Mouse (Mus musculus) adrenal gland, postnatal 14 days (tissue): ENCODE results near the gene Lman2. TPM values are rescaled to one million over a fixed set of nuclear protein-coding genes. Genes with fewer than 3 reads are reported as not detected.

Experiments used
- DNase-seq: peaks from one replicate; pipeline ENCODE4 v3.0.0; 2021; ENCODE audit warnings: mixed read lengths
- total RNA-seq: library from RNA; stranded (reverse); gene quantifications from 2 replicates; pipeline ENCODE4 v1.2.3, GENCODE M21; 2021

The Lman2 gene
- total RNA-seq, 1 experiment from 2014 or later, result 105 TPM

DNA sequence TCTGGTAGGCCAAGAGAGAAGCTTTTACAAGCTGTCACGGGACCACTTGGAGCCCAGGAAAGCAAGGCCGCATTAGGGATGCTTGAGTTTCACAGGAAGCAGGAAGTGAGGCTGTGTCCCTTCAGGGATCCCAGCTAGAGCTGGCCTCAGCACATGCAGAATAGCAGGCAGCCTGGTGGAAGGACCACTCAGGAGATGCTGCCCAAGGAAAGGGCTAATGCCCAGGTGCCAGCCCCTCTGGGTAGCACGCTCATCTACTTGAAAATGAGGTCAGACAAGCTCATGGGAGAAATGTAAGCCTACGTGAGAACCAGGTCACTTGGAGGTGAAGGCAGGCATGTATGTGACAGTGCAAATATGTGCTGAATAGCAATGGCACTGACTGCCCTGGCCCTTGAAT is 35.4 kb downstream of the Lman2 start:
- DNase-seq, result no peak

DNA sequence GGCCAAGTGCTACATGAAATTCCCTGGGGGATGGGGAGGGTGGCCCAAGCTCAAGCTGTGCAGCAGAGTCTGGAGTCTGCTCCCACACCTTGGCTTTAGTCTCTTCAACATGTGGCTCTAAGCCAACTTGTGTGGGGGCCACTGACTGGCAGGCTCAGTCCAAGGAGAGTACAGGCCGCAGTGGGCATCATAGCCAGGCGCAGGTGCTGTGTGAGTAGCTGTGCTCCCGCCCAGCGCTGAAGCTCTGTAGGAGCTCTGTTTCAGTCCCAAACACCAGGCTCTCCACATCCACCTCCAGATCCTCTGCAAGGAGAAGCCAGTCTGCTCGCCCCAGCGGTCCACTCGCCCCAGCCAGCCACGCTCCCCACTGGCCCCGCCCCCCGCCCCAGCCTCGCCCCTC is 37.0 kb downstream of the Lman2 start:
- DNase-seq, result no peak

DNA sequence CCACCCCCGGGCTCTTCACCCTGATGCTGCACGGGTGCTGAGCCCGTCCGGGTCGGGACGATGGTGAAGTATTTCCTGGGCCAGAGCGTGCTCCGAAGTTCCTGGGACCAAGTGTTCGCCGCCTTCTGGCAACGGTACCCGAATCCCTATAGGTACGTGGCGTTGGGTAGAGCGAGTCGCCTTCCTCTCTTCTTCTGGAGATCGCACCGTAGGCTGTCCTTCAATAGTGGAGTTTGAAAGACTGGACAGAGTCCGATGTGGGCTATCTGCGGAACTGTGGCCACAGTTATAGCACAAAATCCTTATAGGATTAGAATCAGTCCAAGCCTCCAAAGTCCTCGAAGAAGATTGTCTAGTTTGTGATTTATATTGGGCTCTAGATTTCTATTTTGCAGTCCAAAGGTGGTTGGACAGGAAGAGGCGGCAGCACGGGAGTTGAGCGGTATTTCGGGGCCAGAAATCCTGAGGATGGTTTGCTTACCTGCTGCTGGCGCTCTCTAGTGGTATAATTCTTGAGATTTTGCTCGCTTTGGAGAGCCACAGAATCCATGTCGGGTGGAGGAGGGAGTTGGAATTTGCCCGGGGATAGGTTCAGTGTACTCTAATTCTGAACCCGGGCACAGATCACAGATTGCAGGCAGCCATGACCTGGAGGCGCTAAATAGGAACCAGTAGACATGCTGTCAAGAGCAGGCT is 40.3 kb downstream of the Lman2 start:
- DNase-seq, result peak; percentile 58

DNA sequence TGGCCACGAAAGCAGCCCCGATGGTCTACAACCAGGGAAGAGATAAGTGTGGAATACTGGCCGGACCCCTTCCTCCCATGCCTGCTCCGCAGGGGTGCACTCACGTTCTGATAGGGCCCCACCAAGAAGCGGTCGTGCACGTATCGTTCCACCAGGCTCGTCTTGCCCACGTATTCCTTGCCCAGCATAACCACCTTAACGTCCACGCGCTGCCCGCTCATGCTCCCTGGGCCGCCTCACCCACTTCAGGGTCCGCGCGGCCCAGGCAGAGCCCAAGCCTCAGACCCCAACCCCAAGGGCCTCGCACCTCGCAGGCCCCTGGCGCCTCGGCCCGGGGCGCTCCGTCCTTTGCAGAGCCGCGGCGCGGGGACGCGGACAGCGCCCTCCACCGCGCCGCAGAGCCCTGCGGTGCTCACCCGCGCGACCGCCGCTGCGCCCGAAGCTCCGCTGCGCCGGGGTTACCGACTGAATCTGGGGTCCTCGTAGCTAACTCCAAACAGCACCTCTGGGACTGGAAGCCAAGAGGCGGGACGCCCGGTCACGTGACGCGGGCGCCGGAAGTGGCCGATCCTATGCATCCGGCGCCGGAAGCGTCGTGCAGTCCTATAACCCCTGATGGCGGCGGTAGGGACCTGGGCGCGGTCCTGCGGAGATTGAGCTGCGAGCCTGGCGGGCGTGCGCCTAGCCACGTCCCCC is 41.0 kb downstream of the Lman2 start, which contains the start of gene Rab24:
Gene Rab24, minus strand, starts transcription at position 513 of the 696 bp plus-strand sequence.
- peak; percentile 92 for DNase-seq

DNA sequence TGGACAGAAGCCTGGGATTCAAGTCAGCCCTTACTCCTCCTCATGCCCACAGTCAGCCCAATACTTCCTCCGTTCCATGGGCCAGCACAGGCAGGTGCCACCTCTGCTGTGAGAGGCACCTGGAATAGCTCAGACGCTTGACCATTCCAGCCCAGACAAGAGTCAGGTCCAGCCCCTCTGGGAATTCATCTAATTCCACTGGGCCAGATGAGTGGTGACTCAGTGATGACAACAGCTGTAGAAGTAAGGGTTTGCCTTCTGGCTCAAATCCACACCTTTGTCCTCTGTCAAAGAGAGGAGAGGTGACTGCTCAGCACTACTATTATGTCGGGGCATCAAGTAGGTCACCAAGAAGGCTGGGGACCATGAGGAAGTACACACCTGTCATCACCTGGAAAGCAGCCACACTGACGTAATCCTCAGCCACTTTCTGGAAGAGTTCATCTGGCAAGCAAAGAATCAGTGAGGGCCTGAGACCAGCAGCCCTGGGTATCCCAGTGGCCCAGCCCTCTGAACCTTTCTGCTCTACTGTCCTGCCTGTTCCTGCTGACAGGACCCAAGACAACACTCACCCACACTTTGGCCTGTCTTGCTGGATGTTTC is 42.6 kb downstream of the Lman2 start, which contains the start of gene Prelid1:
Gene Prelid1, plus strand, starts transcription at position 570 of the 603 bp plus-strand sequence.
- peak; percentile 31 for DNase-seq

DNA sequence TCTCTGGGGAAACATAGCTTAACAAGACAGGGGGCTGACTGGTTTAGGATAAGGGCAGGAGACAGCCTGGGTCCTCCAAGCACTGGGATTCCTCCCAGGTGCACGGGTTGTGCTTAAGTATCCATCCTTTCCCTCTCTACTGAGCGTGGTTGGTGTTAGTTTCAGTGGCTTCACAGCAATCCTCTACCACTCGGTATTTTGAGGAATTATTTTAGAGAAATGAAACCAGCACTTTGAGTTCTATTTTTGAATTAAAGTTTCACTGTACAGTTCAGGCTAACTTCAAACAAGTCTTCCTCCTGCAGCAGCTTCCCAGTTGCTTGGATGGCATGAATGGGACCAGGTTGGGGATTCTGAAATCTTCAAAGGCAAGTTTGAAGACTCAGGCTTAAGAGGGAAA is 44.2 kb downstream of the Lman2 start:
- DNase-seq, result no peak

DNA sequence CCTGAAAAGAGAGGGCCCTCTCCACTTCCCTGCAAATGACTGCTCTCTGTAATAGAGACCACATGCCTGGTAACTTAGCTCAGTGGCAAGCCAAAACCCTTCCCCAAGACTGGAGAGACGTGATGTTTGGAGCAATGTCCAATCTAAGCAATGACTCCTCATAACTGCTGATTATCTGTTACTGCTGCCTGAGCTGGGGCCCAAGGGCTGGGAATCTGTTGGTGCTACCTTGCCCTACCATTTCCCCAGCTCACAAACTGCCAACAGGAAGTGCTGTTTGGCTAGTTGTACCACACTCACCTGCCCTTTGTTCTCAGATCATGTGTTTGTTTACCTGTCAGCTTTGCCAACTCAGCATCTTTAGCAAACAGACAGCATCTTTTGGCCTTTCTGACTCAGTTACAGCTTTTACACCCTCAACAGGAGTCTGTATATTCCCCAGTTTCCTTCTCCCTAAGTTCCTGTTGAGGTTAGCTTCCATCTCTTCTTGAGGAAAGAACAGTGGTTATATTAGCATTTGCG is 47.6 kb downstream of the Lman2 start:
- DNase-seq, result no peak

DNA sequence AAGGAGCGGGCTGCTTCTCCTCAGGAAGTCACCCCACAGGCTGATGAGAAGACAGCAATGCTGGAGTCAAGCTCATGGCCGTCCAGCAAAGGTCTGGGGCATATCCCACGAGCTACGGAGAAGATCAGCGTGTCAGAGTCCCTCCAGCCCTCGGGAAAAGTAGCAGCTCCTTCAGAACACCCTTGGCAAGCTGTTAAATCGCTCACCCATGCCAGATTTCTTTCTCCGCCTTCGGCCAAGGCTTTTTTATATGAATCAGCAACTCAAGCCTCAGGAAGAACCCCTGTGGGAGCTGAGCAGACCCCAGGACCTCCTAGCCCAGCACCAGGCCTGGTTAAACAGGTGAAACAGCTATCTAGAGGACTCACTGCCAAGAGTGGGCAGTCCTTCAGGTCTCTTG is 49.5 kb downstream of the Lman2 start:
- no peak for DNase-seq

DNA sequence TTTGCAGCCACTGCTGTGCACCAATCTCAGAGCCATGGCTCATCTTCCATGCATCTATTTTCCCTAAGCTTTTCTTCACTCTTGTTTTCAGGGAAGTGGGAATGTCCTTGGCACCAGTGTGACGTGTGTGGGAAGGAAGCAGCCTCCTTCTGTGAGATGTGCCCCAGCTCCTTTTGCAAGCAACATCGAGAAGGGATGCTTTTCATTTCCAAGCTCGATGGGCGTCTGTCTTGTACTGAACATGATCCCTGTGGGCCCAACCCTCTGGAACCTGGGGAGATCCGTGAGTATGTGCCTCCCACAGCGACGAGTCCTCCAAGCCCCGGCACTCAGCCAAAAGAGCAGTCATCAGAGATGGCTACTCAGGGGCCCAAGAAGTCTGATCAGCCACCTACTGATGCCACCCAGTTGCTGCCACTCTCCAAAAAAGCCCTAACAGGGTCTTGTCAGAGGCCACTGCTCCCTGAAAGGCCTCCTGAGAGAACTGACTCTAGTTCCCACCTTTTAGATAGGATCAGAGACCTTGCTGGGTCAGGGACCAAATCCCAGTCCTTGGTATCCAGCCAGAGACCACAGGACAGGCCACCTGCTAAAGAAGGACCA is 50.5 kb downstream of the Lman2 start:
- no peak for DNase-seq

DNA sequence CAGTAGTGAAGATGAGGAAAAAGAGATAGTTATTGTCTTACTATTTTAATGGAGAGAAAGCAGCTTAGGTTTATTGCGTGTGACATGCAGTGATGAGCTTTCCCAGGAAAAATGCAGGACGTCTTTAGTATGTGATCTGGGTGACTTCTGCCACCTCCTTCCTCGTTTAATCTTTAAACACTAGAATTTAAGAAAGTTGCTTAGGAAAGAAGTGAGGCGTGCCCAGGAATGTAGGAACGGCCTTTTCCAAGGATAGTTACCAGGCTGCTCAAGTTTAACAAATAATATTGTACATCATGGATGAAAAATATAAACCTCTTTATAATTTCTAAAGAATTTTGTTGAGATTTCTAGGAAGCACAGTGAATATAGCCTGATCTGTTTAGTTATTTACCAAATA is 61.7 kb downstream of the Lman2 start:
- no peak for DNase-seq

DNA sequence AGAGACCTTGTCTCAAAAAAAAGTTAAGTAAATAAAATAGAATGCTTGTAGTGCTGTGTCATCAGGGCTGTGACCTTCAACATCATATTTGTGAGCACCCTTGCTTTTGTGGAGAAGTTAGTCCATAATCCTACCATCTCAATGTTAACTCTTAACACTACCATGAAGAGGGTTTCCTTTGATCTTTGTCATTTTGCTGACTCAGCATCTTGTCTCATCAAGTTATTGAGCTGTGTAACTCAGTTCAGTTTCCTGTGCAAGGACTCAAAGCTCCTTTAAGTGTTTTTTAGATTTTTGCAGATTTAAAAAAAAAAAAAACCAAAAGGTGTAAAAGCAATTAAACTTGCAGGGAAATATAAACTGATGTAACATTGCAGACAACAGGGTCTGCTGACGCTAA is 65.8 kb downstream of the Lman2 start:
- DNase-seq, result no peak

Other genes with a start within 250 kb of the Lman2 start
- gene Gm17617, start 229.2 kb downstream of the Lman2 start, total RNA-seq, result not detected in 2 replicates
- 39.2 and 46.7 TPM in 2 replicates for gene Fgfr4, start 210.1 kb downstream of the Lman2 start, total RNA-seq
- gene Nsd1, start 153.0 kb downstream of the Lman2 start, total RNA-seq, result 120 and 132 TPM in 2 replicates
- 170 and 174 TPM in 2 replicates for gene Prelid1, start 42.3 kb downstream of the Lman2 start, total RNA-seq
- gene Rab24, start 40.8 kb downstream of the Lman2 start, total RNA-seq, result 53.7 and 60.7 TPM in 2 replicates
- gene Mxd3, start 33.0 kb downstream of the Lman2 start, total RNA-seq, result 10.0 and 10.9 TPM in 2 replicates
- gene Rgs14, start 6.9 kb upstream of the Lman2 start, total RNA-seq, result 0.44 and 4.5 TPM in 2 replicates
- gene Slc34a1, start 35.4 kb upstream of the Lman2 start, total RNA-seq, result 0.33 TPM in 1 of 2 replicates, not detected in the other
- not detected in 2 replicates for gene Pfn3, start 52.4 kb upstream of the Lman2 start, total RNA-seq
- 4.3 and 60.0 TPM in 2 replicates for gene F12, start 64.0 kb upstream of the Lman2 start, total RNA-seq
- gene Grk6, start 82.3 kb upstream of the Lman2 start, total RNA-seq, result 35.3 and 55.4 TPM in 2 replicates
- 3.1 and 6.0 TPM in 2 replicates for gene Prr7, start 101.5 kb upstream of the Lman2 start, total RNA-seq
- gene Dbn1, start 125.3 kb upstream of the Lman2 start, total RNA-seq, result 24.0 and 24.9 TPM in 2 replicates
- gene Pdlim7, start 150.9 kb upstream of the Lman2 start, total RNA-seq, result 23.8 and 26.7 TPM in 2 replicates
- gene Dok3, start 166.5 kb upstream of the Lman2 start, total RNA-seq, result 3.4 and 11.6 TPM in 2 replicates
- gene Ddx41, start 173.9 kb upstream of the Lman2 start, total RNA-seq, result 38.4 and 46.0 TPM in 2 replicates
- gene Fam193b, start 208.3 kb upstream of the Lman2 start, total RNA-seq, result 42.5 and 50.2 TPM in 2 replicates
- gene Tmed9, start 210.9 kb upstream of the Lman2 start, total RNA-seq, result 145 and 156 TPM in 2 replicates
- gene B4galt7, start 237.1 kb upstream of the Lman2 start, total RNA-seq, result 11.6 and 15.4 TPM in 2 replicates